Mouse (Mus musculus): ENCODE measurements around the gene Tcf19. TPM values are rescaled to one million over a fixed set of nuclear protein-coding genes. Genes with fewer than 3 reads are reported as not detected.
A peak's percentile ranks its signal among the peaks of the same experiment; 100 is the strongest.
"Not testable (repeated sequence)": the region's sequence is repeated elsewhere in the genome, so short reads cannot be mapped to it uniquely, and the experiment has no call there.

The Tcf19 gene
- polyA plus RNA-seq, 1 experiment from 2014 or later: 39.5 TPM

DNA sequence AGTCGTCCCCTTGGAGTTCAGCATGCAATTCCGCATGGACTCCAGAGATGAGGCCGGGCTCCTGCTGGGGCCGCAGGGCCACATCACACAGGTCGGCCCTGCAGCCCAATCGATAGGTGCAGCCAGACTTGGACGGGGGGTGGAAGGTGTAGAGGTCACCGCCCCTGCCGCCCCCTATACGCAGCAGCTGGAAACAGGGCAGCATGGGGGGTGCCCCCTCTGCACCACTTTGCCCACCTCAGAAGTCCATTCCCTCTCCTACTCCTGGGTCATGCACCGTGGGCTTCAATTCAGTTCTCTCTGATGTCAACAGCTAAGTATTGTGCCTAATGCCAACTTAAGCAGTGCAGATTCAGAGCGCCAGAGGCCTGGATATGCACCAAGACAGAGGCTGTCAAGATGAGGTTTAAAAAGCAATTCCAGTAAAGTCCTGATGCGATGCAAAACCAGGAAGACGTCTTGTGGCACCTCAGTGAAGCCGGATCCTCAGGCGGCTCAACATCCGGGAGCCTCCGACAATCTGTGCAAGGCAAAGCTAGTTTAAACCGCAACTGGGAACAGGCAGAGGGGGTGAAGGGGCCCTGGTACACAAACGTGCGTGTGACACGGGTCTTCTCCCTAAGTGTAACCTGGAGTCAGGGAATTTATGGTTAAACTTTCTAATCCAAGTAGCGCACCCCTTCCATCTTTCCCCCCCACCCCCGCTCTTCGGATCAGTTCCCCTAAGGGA lies 548 bp downstream of the Tcf19 start:
- peaks cover 31% of the 10 kb centered on the region for H3K4me1 ChIP-seq (ENCODE audit: control insufficient read depth, low read depth, low read length)
- H3K4me2 ChIP-seq (ENCODE audit: low read depth, low read length): peak overlapping the region; percentile 80
- WGBS (ENCODE audit: insufficient replicate concordance): 13% methylated on average over 25 of the region's 25 CpGs
- peak overlapping the region; percentile 81 for H3K4me3 ChIP-seq (ENCODE audit: low read depth, low read length)
- H3K9ac ChIP-seq (ENCODE audit: low read depth, low read length): peak overlapping the region; percentile 74
- H3K27me3 ChIP-seq (ENCODE audit: control insufficient read depth, insufficient read depth, low read depth, low read length): no peaks in the 10 kb centered on the region
- ATAC-seq (ENCODE audit: low read depth): no peak
- H3K36me3 ChIP-seq (ENCODE audit: control insufficient read depth, insufficient read depth): peaks cover 17% of the 10 kb centered on the region
- no peaks in the 10 kb centered on the region for H3K9me3 ChIP-seq (replicated peaks; ENCODE audit: control insufficient read depth, low read length)
- H3K27ac ChIP-seq (ENCODE audit: low read length): peak overlapping the region; percentile 38

GRCm38 (mm10) chr17:35514756-35515155 lies 1.9 kb downstream of the Tcf19 start:
- H3K4me2 ChIP-seq (ENCODE audit: low read depth, low read length): peak overlapping the region; percentile 80
- H3K27ac ChIP-seq (ENCODE audit: low read length): no peak overlapping the region
- WGBS (ENCODE audit: insufficient replicate concordance): 70% methylated on average over 6 of the region's 6 CpGs
- H3K9ac ChIP-seq (ENCODE audit: low read depth, low read length): peak overlapping the region; percentile 74
- H3K9me3 ChIP-seq (replicated peaks; ENCODE audit: control insufficient read depth, low read length): no peaks in the 10 kb centered on the region
- H3K4me1 ChIP-seq (ENCODE audit: control insufficient read depth, low read depth, low read length): peaks cover 31% of the 10 kb centered on the region
- ATAC-seq (ENCODE audit: low read depth): no peak
- no peaks in the 10 kb centered on the region for H3K27me3 ChIP-seq (ENCODE audit: control insufficient read depth, insufficient read depth, low read depth, low read length)
- peaks cover 17% of the 10 kb centered on the region for H3K36me3 ChIP-seq (ENCODE audit: control insufficient read depth, insufficient read depth)
- H3K4me3 ChIP-seq (ENCODE audit: low read depth, low read length): peak overlapping the region; percentile 81

DNA sequence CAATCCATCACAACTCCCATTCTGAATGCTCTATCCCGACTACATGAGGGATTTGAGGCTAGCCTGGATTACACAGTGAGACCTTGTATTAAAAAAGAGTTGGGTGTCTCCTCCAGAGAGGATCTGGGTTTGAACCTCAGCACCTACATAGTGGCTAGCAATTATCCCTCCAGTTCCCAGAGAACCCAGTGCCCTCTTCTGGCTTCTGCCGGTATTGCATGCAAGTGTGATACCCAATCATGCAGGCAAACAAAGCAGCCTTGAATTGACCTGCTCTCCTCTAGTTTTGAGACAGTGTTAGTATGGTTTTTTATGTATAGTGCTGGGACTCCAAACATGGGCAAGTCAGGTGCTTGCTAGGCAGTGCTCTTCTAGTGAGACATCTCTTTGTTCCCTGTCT lies 2.7 kb downstream of the Tcf19 start:
- H3K4me2 ChIP-seq (ENCODE audit: low read depth, low read length): peak overlapping the region; percentile 15; the same call in 1 of the 2 replicates
- no peak for ATAC-seq (ENCODE audit: low read depth)
- no peak overlapping the region for H3K27ac ChIP-seq (ENCODE audit: low read length)
- no peak overlapping the region for H3K9ac ChIP-seq (ENCODE audit: low read depth, low read length)
- H3K9me3 ChIP-seq (replicated peaks; ENCODE audit: control insufficient read depth, low read length): no peaks in the 10 kb centered on the region
- H3K4me1 ChIP-seq (ENCODE audit: control insufficient read depth, low read depth, low read length): peaks cover 31% of the 10 kb centered on the region
- H3K36me3 ChIP-seq (ENCODE audit: control insufficient read depth, insufficient read depth): peaks cover 17% of the 10 kb centered on the region
- 0 out of 2 replicates have a peak overlapping the region, but pooled peaks have one; percentile 81 for H3K4me3 ChIP-seq (ENCODE audit: low read depth, low read length)
- WGBS (ENCODE audit: insufficient replicate concordance): 13% methylated on average over 2 of the region's 2 CpGs
- peaks cover 5% of the 10 kb centered on the region for H3K27me3 ChIP-seq (ENCODE audit: control insufficient read depth, insufficient read depth, low read depth, low read length)

- ATAC-seq (ENCODE audit: low read depth): no peak
- Histone ChIP-seq H3K9me3 (replicated peaks; ENCODE audit: control insufficient read depth, low read length) (no peaks in the 10 kb centered on the region), H3K4me3 (ENCODE audit: low read depth, low read length) (no peak overlapping the region), H3K4me2 (ENCODE audit: low read depth, low read length) (no peak overlapping the region), H3K4me1 (ENCODE audit: control insufficient read depth, low read depth, low read length) (peaks cover 31% of the 10 kb centered on the region), H3K9ac (ENCODE audit: low read depth, low read length) (no peak overlapping the region), H3K27ac (ENCODE audit: low read length) (no peak overlapping the region), H3K36me3 (ENCODE audit: control insufficient read depth, insufficient read depth) (peaks cover 17% of the 10 kb centered on the region), H3K27me3 (ENCODE audit: control insufficient read depth, insufficient read depth, low read depth, low read length) (peaks cover 8% of the 10 kb centered on the region)
- 90% methylated on average over 7 of the region's 7 CpGs for WGBS (ENCODE audit: insufficient replicate concordance)
These were observed 3.6 kb downstream of the Tcf19 start for GRCm38 (mm10) chr17:35512916-35513626.

DNA sequence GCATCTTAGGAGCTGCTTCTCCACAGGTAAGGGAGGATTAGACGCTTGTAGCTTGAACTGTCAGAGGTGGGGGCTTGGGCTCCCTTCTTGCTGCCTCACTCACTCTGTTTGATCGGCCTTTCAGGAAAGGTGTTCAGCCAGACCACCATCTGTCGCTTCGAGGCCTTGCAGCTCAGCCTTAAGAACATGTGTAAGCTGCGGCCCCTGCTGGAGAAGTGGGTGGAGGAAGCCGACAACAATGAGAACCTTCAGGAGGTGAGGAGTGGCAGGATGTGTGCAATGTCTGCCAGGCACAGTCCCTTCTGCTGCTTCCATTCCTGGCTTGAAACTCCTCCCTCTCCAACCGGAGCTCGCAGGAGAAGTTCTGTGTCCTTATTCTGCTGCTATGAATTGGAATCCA lies 7.3 kb downstream of the Tcf19 start:
- WGBS (ENCODE audit: insufficient replicate concordance): 16% methylated on average over 8 of the region's 8 CpGs
- no peak overlapping the region for H3K9ac ChIP-seq (ENCODE audit: low read depth, low read length)
- peaks cover 7% of the 10 kb centered on the region for H3K4me1 ChIP-seq (ENCODE audit: control insufficient read depth, low read depth, low read length)
- no peak for ATAC-seq (ENCODE audit: low read depth)
- H3K4me2 ChIP-seq (ENCODE audit: low read depth, low read length): no peak overlapping the region
- H3K9me3 ChIP-seq (replicated peaks; ENCODE audit: control insufficient read depth, low read length): no peaks in the 10 kb centered on the region
- no peak overlapping the region for H3K4me3 ChIP-seq (ENCODE audit: low read depth, low read length)
- H3K27me3 ChIP-seq (ENCODE audit: control insufficient read depth, insufficient read depth, low read depth, low read length): peaks cover 37% of the 10 kb centered on the region
- no peak overlapping the region for H3K27ac ChIP-seq (ENCODE audit: low read length)
- peaks cover 15% of the 10 kb centered on the region for H3K36me3 ChIP-seq (ENCODE audit: control insufficient read depth, insufficient read depth)

GRCm38 (mm10) chr17:35508279-35508678 lies 8.3 kb downstream of the Tcf19 start:
- Histone ChIP-seq H3K27me3 (ENCODE audit: control insufficient read depth, insufficient read depth, low read depth, low read length) (peaks cover 41% of the 10 kb centered on the region), H3K36me3 (ENCODE audit: control insufficient read depth, insufficient read depth) (peaks cover 11% of the 10 kb centered on the region)
- 59% methylated on average over 4 of the region's 5 CpGs for WGBS (ENCODE audit: insufficient replicate concordance)
- H3K9me3 ChIP-seq (replicated peaks; ENCODE audit: control insufficient read depth, low read length); H3K9ac ChIP-seq (ENCODE audit: low read depth, low read length); H3K27ac ChIP-seq (ENCODE audit: low read length); H3K4me2 ChIP-seq (ENCODE audit: low read depth, low read length); H3K4me1 ChIP-seq (ENCODE audit: control insufficient read depth, low read depth, low read length); ATAC-seq (ENCODE audit: low read depth); H3K4me3 ChIP-seq (ENCODE audit: low read depth, low read length): not testable (repeated sequence)

- Histone ChIP-seq H3K4me3 (ENCODE audit: low read depth, low read length) (no peak overlapping the region), H3K4me1 (ENCODE audit: control insufficient read depth, low read depth, low read length) (no peaks in the 10 kb centered on the region), H3K9me3 (replicated peaks; ENCODE audit: control insufficient read depth, low read length) (no peaks in the 10 kb centered on the region), H3K36me3 (ENCODE audit: control insufficient read depth, insufficient read depth) (peaks cover 6% of the 10 kb centered on the region), H3K27me3 (ENCODE audit: control insufficient read depth, insufficient read depth, low read depth, low read length) (peaks cover 41% of the 10 kb centered on the region), H3K4me2 (ENCODE audit: low read depth, low read length) (no peak overlapping the region), H3K27ac (ENCODE audit: low read length) (no peak overlapping the region), H3K9ac (ENCODE audit: low read depth, low read length) (no peak overlapping the region)
- no peak for ATAC-seq (ENCODE audit: low read depth)
- 19% methylated on average over 13 of the region's 13 CpGs for WGBS (ENCODE audit: insufficient replicate concordance)
These were observed 8.9 kb downstream of the Tcf19 start for GRCm38 (mm10) chr17:35507556-35508260.

- Histone ChIP-seq H3K9me3 (replicated peaks; ENCODE audit: control insufficient read depth, low read length) (no peaks in the 10 kb centered on the region), H3K27ac (ENCODE audit: low read length) (no peak overlapping the region), H3K27me3 (ENCODE audit: control insufficient read depth, insufficient read depth, low read depth, low read length) (peaks cover 41% of the 10 kb centered on the region), H3K4me3 (ENCODE audit: low read depth, low read length) (no peak overlapping the region), H3K4me2 (ENCODE audit: low read depth, low read length) (no peak overlapping the region), H3K4me1 (ENCODE audit: control insufficient read depth, low read depth, low read length) (no peaks in the 10 kb centered on the region), H3K36me3 (ENCODE audit: control insufficient read depth, insufficient read depth) (no peaks in the 10 kb centered on the region), H3K9ac (ENCODE audit: low read depth, low read length) (no peak overlapping the region)
- WGBS (ENCODE audit: insufficient replicate concordance): 18% methylated on average over 10 of the region's 10 CpGs
- ATAC-seq (ENCODE audit: low read depth): no peak
These were observed 9.7 kb downstream of the Tcf19 start for GRCm38 (mm10) chr17:35506881-35507280.
